Mouse (Mus musculus) skeletal muscle tissue, postnatal 0 days (tissue): Measurements from ENCODE around the gene Zscan4f. TPM values are rescaled to one million over a fixed set of nuclear protein-coding genes. Genes with fewer than 3 reads are reported as not detected.

Experiments
- microRNA-seq, 2 experiments: library from miRNA; unstranded; fragments of <30 nt; microRNA quantifications; one replicate each; pipeline ENCODE4; 2016
- polyA plus RNA-seq: library from polyadenylated mRNA; unstranded; fragments of >200 nt; fragmentation: Nextera tagmentation; extraction: Ambion mirVana; gene quantifications from 2 replicates; pipeline ENCODE4 v1.2.1, GENCODE M21; 2015

The Zscan4f gene
- not detected in 2 replicates for polyA plus RNA-seq

GRCm38 (mm10) chr7:11397615-11398014, at the start of gene Zscan4f:
TSS of gene Zscan4f (plus strand) at chr7:11397915.

Small RNA genes within 50 kb of the gene (microRNA-seq; reads per million reads assigned to microRNA genes)
- gene Gm23087 = 0 reads per million in 2 experiments

Other genes starting within 250 kb of the Zscan4f start
- not detected in 2 replicates for gene Zscan4d, start 231.8 kb upstream of the Zscan4f start, polyA plus RNA-seq
- gene Zscan4e, start 87.2 kb upstream of the Zscan4f start, polyA plus RNA-seq = not detected in 2 replicates
- gene Zscan4-ps2, start 116.4 kb downstream of the Zscan4f start, polyA plus RNA-seq = not detected in 2 replicates
- not detected in 2 replicates for gene Zscan4-ps3, start 211.4 kb downstream of the Zscan4f start, polyA plus RNA-seq